Mouse (Mus musculus) G1E (cell line): ENCODE data around the gene Ubxn6. TPM values are rescaled to one million over a fixed set of nuclear protein-coding genes. Genes with fewer than 3 reads are reported as not detected.

Experiments
- ATAC-seq: 2 replicates; pipeline ENCODE4 v1.8.0; 2016; ENCODE audit warnings: mild to moderate bottlenecking; ENCODE audit not compliant: insufficient number of reproducible peaks, poor library complexity, low FRiP score, severe bottlenecking; ENCODE audit errors: extremely low read depth
- DNase-seq: peaks from one replicate; pipeline ENCODE4 v3.0.0; 2012; ENCODE audit warnings: low spot score
- H3K27me3 ChIP-seq: 2 replicates; pipeline ENCODE4 v1.6.1; 2012; ENCODE audit warnings: mild to moderate bottlenecking, low read length, inconsistent platforms; ENCODE audit not compliant: insufficient read depth
- H3K36me3 ChIP-seq: replicated peaks from 2 replicates; pipeline ENCODE3; 2012; ENCODE audit warnings: mild to moderate bottlenecking, inconsistent platforms
- H3K4me1 ChIP-seq: 2 replicates; pipeline ENCODE4 v1.6.1; 2012; ENCODE audit warnings: low read depth, low read length, inconsistent platforms, mixed read lengths; ENCODE audit not compliant: insufficient read depth
- H3K4me3 ChIP-seq: 2 replicates; pipeline ENCODE4 v1.5.1; 2012; ENCODE audit warnings: low read depth, mild to moderate bottlenecking, inconsistent platforms, low read length, moderate library complexity, mixed read lengths
- H3K9me3 ChIP-seq: replicated peaks from 2 replicates; pipeline ENCODE4 v1.6.1; 2012; ENCODE audit warnings: inconsistent platforms
- CTCF ChIP-seq: IDR thresholded peaks from 2 replicates; pipeline ENCODE4 v1.5.1; 2012; ENCODE audit warnings: low read depth, low read length, inconsistent platforms, mixed read lengths
- GATA1 ChIP-seq: IDR thresholded peaks from 2 replicates; pipeline ENCODE4 v1.6.1; 2012; ENCODE audit warnings: borderline replicate concordance, low read length, inconsistent platforms, mixed read lengths
- GATA2 ChIP-seq: IDR thresholded peaks from 2 replicates; pipeline ENCODE4 v1.6.1; 2012; ENCODE audit warnings: low read depth, low read length, inconsistent platforms, borderline replicate concordance
- POLR2AphosphoS5 ChIP-seq: IDR thresholded peaks from 2 replicates; pipeline ENCODE4 v1.6.1; 2012; ENCODE audit warnings: low read depth, low read length, inconsistent platforms; ENCODE audit not compliant: insufficient replicate concordance
- TAL1 ChIP-seq: conservative IDR thresholded peaks from 2 replicates; pipeline ENCODE4 v1.6.1; 2012; ENCODE audit warnings: low read depth, low read length, inconsistent platforms, mixed read lengths
- polyA plus RNA-seq: library from polyadenylated mRNA; stranded (reverse); fragments of >175 nt; gene quantifications from 2 replicates; pipeline ENCODE4 v1.2.3, GENCODE M21; 2012
- total RNA-seq, 2 experiments: library from RNA; stranded (forward) in 1 of 2; stranded (reverse) in 1 of 2; fragments of 200-1000 nt in 1 of 2; fragments of >200 nt in 1 of 2; fragmentation: Nextera tagmentation in 1 of 2; gene quantifications; 2 replicates each; pipeline ENCODE4 v1.2.3; 2014 to 2017

Ubxn6 gene
- total and polyA plus RNA-seq, 3 experiments: 9.0 to 21.4 (median 19.1) TPM

DNA sequence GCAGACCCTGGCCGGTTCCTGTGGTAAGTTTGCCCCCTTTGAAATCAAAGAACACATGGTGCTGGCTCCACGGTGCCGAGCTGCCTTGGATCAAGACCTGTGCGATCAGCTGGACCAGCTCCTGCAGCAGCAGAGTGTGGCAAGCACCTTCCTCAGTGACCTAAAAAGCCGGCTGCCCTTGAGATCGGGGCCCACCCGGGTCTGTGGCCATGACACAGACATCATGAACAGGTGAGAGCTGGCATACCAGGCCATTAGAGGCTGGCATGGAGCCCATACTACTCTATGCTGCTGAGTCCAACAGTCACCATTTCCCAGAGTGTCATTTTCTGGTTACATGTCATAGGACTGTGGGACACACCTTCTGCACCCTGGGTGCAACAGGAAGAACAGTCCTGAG, 12.7 kb downstream of the Ubxn6 start:
- H3K9me3 ChIP-seq: no peaks in the 10 kb centered on the region
- ATAC-seq: no peak
- DNase-seq: no peak
- no peak overlapping the region for H3K4me3 ChIP-seq
- peaks cover 100% of the 10 kb centered on the region for H3K36me3 ChIP-seq
- H3K4me1 ChIP-seq: peaks cover 11% of the 10 kb centered on the region
- TF ChIP-seq GATA1 (no peak), TAL1 (no peak), GATA2 (no peak), POLR2AphosphoS5 (no peak), CTCF (no peak)
- no peaks in the 10 kb centered on the region for H3K27me3 ChIP-seq

GRCm38 (mm10) chr17:56057381-56058120, 17.3 kb downstream of the Ubxn6 start:
- Histone ChIP-seq H3K27me3 (no peaks in the 10 kb centered on the region), H3K36me3 (peaks cover 96% of the 10 kb centered on the region), H3K4me3 (no peak overlapping the region), H3K9me3 (no peaks in the 10 kb centered on the region), H3K4me1 (peaks cover 24% of the 10 kb centered on the region)
- TF ChIP-seq GATA1 (no peak), GATA2 (no peak), POLR2AphosphoS5 (no peak), CTCF (no peak), TAL1 (no peak)
- no peak for ATAC-seq
- no peak for DNase-seq

- H3K4me3 ChIP-seq: no peak overlapping the region
- no peaks in the 10 kb centered on the region for H3K9me3 ChIP-seq
- H3K4me1 ChIP-seq: peaks cover 33% of the 10 kb centered on the region
- ATAC-seq: no peak
- no peak for DNase-seq
- TF ChIP-seq CTCF: no peak
- H3K36me3 ChIP-seq: peaks cover 96% of the 10 kb centered on the region
- no peaks in the 10 kb centered on the region for H3K27me3 ChIP-seq
Measured at GRCm38 (mm10) chr17:56055945-56056678, 18.7 kb downstream of the Ubxn6 start.

GRCm38 (mm10) chr17:56054938-56055337, 19.9 kb downstream of the Ubxn6 start:
- TF ChIP-seq CTCF (no peak), TAL1 (no peak), GATA1 (no peak), POLR2AphosphoS5 (no peak), GATA2 (no peak)
- DNase-seq: no peak
- H3K4me3 ChIP-seq: no peak overlapping the region
- no peak for ATAC-seq
- H3K27me3 ChIP-seq: no peaks in the 10 kb centered on the region
- H3K4me1 ChIP-seq: peaks cover 35% of the 10 kb centered on the region
- peaks cover 96% of the 10 kb centered on the region for H3K36me3 ChIP-seq
- no peaks in the 10 kb centered on the region for H3K9me3 ChIP-seq

DNA sequence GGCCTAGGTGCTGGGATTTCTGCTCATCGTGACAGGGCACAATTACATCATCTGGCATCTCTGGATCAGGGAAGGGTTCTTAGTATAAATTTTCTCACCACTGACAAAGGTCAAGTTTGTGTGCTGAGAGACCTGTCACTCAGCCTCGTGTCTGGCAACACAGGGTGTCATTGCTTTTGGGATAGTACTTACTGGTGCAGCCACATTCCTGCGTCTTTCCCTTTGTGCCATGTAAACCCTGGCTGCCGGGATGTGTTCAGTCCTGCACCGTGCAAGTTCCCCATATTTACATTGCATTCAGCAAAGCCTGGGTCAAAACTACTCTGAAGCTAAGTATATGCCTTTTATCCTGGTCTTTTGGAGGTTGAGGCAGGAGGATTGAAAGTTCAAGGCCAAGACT, 23.5 kb downstream of the Ubxn6 start:
- Histone ChIP-seq H3K36me3 (peaks cover 96% of the 10 kb centered on the region), H3K9me3 (no peaks in the 10 kb centered on the region), H3K4me1 (peaks cover 58% of the 10 kb centered on the region), H3K27me3 (no peaks in the 10 kb centered on the region), H3K4me3 (no peak overlapping the region)
- DNase-seq (no peak), ATAC-seq (no peak)
- TF ChIP-seq GATA2: no peak
- TF ChIP-seq POLR2AphosphoS5: no peak
- no peak for TF ChIP-seq CTCF
- TF ChIP-seq TAL1: no peak
- TF ChIP-seq GATA1: no peak

GRCm38 (mm10) chr17:56040857-56041163, 34.0 kb downstream of the Ubxn6 start:
- Histone ChIP-seq H3K27me3 (no peaks in the 10 kb centered on the region), H3K4me3 (peak overlapping the region; percentile 77), H3K4me1 (peaks cover 60% of the 10 kb centered on the region), H3K36me3 (peaks cover 40% of the 10 kb centered on the region), H3K9me3 (no peaks in the 10 kb centered on the region)
- DNase-seq (no peak), ATAC-seq (no peak)
- no peak for TF ChIP-seq POLR2AphosphoS5
- TF ChIP-seq TAL1: no peak
- no peak for TF ChIP-seq GATA1
- no peak for TF ChIP-seq CTCF
- TF ChIP-seq GATA2: no peak
